Mouse (Mus musculus) midbrain, embryonic 10.5 days (tissue): ENCODE results near the gene Fxyd1. TPM values are rescaled to one million over a fixed set of nuclear protein-coding genes. Genes with fewer than 3 reads are reported as not detected.

Experiments
- DNase-seq: peaks from one replicate; pipeline ENCODE4 v3.0.0-alpha.2; 2017; ENCODE audit warnings: low spot score
- H3K27ac ChIP-seq: fragments of 300-500 bp; sonication (generic); replicated peaks from 2 replicates; pipeline ENCODE4 v1.5.1; 2016; ENCODE audit warnings: mild to moderate bottlenecking
- H3K27me3 ChIP-seq: fragments of 300-500 bp; sonication (generic); 2 replicates; pipeline ENCODE4 v1.6.1; 2016; ENCODE audit warnings: low read depth, mild to moderate bottlenecking; ENCODE audit not compliant: poor library complexity, severe bottlenecking
- H3K36me3 ChIP-seq: fragments of 300-500 bp; sonication (generic); 2 replicates; pipeline ENCODE4 v1.6.1; 2016; ENCODE audit warnings: mild to moderate bottlenecking, moderate library complexity
- H3K4me1 ChIP-seq: fragments of 300-500 bp; sonication (generic); 2 replicates; pipeline ENCODE4 v1.6.1; 2016
- H3K4me3 ChIP-seq: fragments of 300-500 bp; sonication (generic); 2 replicates; pipeline ENCODE4 v1.5.1; 2016; ENCODE audit warnings: mild to moderate bottlenecking, moderate library complexity
- H3K9me3 ChIP-seq: fragments of 300-500 bp; sonication (generic); replicated peaks from 2 replicates; pipeline ENCODE4 v1.6.1; 2016; ENCODE audit warnings: mild to moderate bottlenecking
- WGBS: fragments of 180-500 bp; shearing (Covaris S2); methylation state at CpG from one replicate; pipeline ENCODE4 v1.1.7; 2016; 5-methylcytosine and 5-hydroxymethylcytosine counted together
- polyA plus RNA-seq: library from polyadenylated mRNA; unstranded; fragments of >200 nt; fragmentation: Nextera tagmentation; extraction: Ambion mirVana; gene quantifications from 2 replicates; pipeline ENCODE4 v1.2.1, GENCODE M21; 2016

The Fxyd1 gene
- polyA plus RNA-seq, result 3.5 and 6.8 TPM in 2 replicates

GRCm38 (mm10) chr7:31057071-31057470 is at the start of gene Fxyd1:
Fxyd1 (minus strand) TSS chr7:31057199.
- Histone ChIP-seq H3K27me3 (peaks cover 39% of the 10 kb centered on the region), H3K4me3 (no peak within 1 kb of the TSS), H3K27ac (no peak within 1 kb of the TSS), H3K36me3 (no peaks in the 10 kb centered on the region), H3K4me1 (peaks cover 46% of the 10 kb centered on the region), H3K9me3 (no peaks in the 10 kb centered on the region)
- no peak for DNase-seq
- 65% methylated on average over 2 of the region's 2 CpGs for WGBS

- Histone ChIP-seq H3K27me3 (0 out of 2 replicates have a peak, but pooled peaks cover 8% of the 10 kb centered on the region), H3K9me3 (no peaks in the 10 kb centered on the region), H3K4me3 (no peak overlapping the region), H3K27ac (no peak overlapping the region), H3K4me1 (peaks cover 1% of the 10 kb centered on the region; the same call in 1 of the 2 replicates), H3K36me3 (no peaks in the 10 kb centered on the region)
- 67% methylated on average over 3 of the region's 3 CpGs for WGBS
- DNase-seq, result no peak
Measured at GRCm38 (mm10) chr7:31106166-31106565, 49.2 kb upstream of the Fxyd1 start.

- no peaks in the 10 kb centered on the region for H3K9me3 ChIP-seq
- H3K4me3 ChIP-seq, result no peak overlapping the region
- no peak for DNase-seq
- H3K27me3 ChIP-seq, result 0 out of 2 replicates have a peak, but pooled peaks cover 8% of the 10 kb centered on the region
- no peaks in the 10 kb centered on the region for H3K4me1 ChIP-seq
- 70% methylated on average over 15 of the region's 15 CpGs for WGBS
- no peaks in the 10 kb centered on the region for H3K36me3 ChIP-seq
- no peak overlapping the region for H3K27ac ChIP-seq
Measured at GRCm38 (mm10) chr7:31105061-31105768, 48.2 kb upstream of the Fxyd1 start.

- Histone ChIP-seq H3K9me3 (no peaks in the 10 kb centered on the region), H3K4me1 (peaks cover 8% of the 10 kb centered on the region), H3K36me3 (no peaks in the 10 kb centered on the region), H3K27ac (no peak overlapping the region), H3K27me3 (0 out of 2 replicates have a peak, but pooled peaks cover 8% of the 10 kb centered on the region), H3K4me3 (no peak overlapping the region)
- WGBS, result 90% methylated on average over 14 of the region's 14 CpGs
- no peak for DNase-seq
Measured at GRCm38 (mm10) chr7:31100786-31101185, 43.8 kb upstream of the Fxyd1 start.

GRCm38 (mm10) chr7:31099612-31099982 is 42.6 kb upstream of the Fxyd1 start:
- WGBS, result 92% methylated on average over 6 of the region's 6 CpGs

GRCm38 (mm10) chr7:31098697-31099611 is 42.0 kb upstream of the Fxyd1 start:
- no peak for DNase-seq
- WGBS, result 78% methylated on average over 22 of the region's 22 CpGs
- no peak overlapping the region for H3K27ac ChIP-seq
- 0 out of 2 replicates have a peak, but pooled peaks cover 8% of the 10 kb centered on the region for H3K27me3 ChIP-seq
- H3K4me1 ChIP-seq, result peaks cover 8% of the 10 kb centered on the region
- H3K4me3 ChIP-seq, result no peak overlapping the region
- H3K36me3 ChIP-seq, result no peaks in the 10 kb centered on the region
- no peaks in the 10 kb centered on the region for H3K9me3 ChIP-seq

More at GRCm38 (mm10) chr7:31099612-31099982, 42.6 kb upstream of the Fxyd1 start:
- no peak overlapping the region for H3K4me3 ChIP-seq
- DNase-seq, result no peak
- H3K36me3 ChIP-seq, result no peaks in the 10 kb centered on the region
- no peak overlapping the region for H3K27ac ChIP-seq
- 0 out of 2 replicates have a peak, but pooled peaks cover 8% of the 10 kb centered on the region for H3K27me3 ChIP-seq
- H3K9me3 ChIP-seq, result no peaks in the 10 kb centered on the region
- peaks cover 8% of the 10 kb centered on the region for H3K4me1 ChIP-seq

GRCm38 (mm10) chr7:31097583-31098248 is 40.7 kb upstream of the Fxyd1 start:
- Histone ChIP-seq H3K9me3 (no peaks in the 10 kb centered on the region), H3K36me3 (no peaks in the 10 kb centered on the region), H3K27ac (peak overlapping the region; percentile 66), H3K4me1 (peaks cover 8% of the 10 kb centered on the region), H3K27me3 (no peaks in the 10 kb centered on the region), H3K4me3 (peak overlapping the region; percentile 40)
- WGBS, result 36% methylated on average over 20 of the region's 20 CpGs
- peak; percentile 88 for DNase-seq

- Histone ChIP-seq H3K36me3 (no peaks in the 10 kb centered on the region), H3K9me3 (no peaks in the 10 kb centered on the region), H3K4me3 (no peak overlapping the region), H3K4me1 (peaks cover 8% of the 10 kb centered on the region), H3K27ac (no peak overlapping the region), H3K27me3 (no peaks in the 10 kb centered on the region)
- no peak for DNase-seq
- WGBS, result 73% methylated on average over 9 of the region's 9 CpGs
Measured at GRCm38 (mm10) chr7:31096892-31097564, 40.0 kb upstream of the Fxyd1 start.

- DNase-seq, result no peak
- WGBS, result 27% methylated on average over 12 of the region's 12 CpGs
Measured at GRCm38 (mm10) chr7:31094774-31095501, 37.9 kb upstream of the Fxyd1 start.

GRCm38 (mm10) chr7:31089721-31090120 is 32.7 kb upstream of the Fxyd1 start:
- no peak for DNase-seq
- WGBS, result 79% methylated on average over 2 of the region's 2 CpGs
- Histone ChIP-seq H3K27me3 (no peaks in the 10 kb centered on the region), H3K4me3 (no peak overlapping the region), H3K27ac (no peak overlapping the region), H3K9me3 (peaks cover 3% of the 10 kb centered on the region; the same call in 1 of the 2 replicates), H3K36me3 (no peaks in the 10 kb centered on the region), H3K4me1 (peaks cover 12% of the 10 kb centered on the region)

More at GRCm38 (mm10) chr7:31094774-31095501, 37.9 kb upstream of the Fxyd1 start:
- H3K4me3 ChIP-seq, result no peak overlapping the region
- H3K9me3 ChIP-seq, result peaks cover 2% of the 10 kb centered on the region; the same call in 1 of the 2 replicates
- no peaks in the 10 kb centered on the region for H3K36me3 ChIP-seq
- H3K27me3 ChIP-seq, result no peaks in the 10 kb centered on the region
- H3K27ac ChIP-seq, result no peak overlapping the region
- peaks cover 8% of the 10 kb centered on the region for H3K4me1 ChIP-seq

- no peak overlapping the region for H3K4me3 ChIP-seq
- no peak for DNase-seq
- peaks cover 18% of the 10 kb centered on the region for H3K4me1 ChIP-seq
- 82% methylated on average over 3 of the region's 3 CpGs for WGBS
- H3K9me3 ChIP-seq, result peaks cover 3% of the 10 kb centered on the region; the same call in 1 of the 2 replicates
- no peak overlapping the region for H3K27ac ChIP-seq
- no peaks in the 10 kb centered on the region for H3K27me3 ChIP-seq
- H3K36me3 ChIP-seq, result no peaks in the 10 kb centered on the region
Measured at GRCm38 (mm10) chr7:31088206-31088605, 31.2 kb upstream of the Fxyd1 start.
